Mouse (Mus musculus): Measurements from ENCODE around the gene Gm20937.

Gene Gm20937

DNA sequence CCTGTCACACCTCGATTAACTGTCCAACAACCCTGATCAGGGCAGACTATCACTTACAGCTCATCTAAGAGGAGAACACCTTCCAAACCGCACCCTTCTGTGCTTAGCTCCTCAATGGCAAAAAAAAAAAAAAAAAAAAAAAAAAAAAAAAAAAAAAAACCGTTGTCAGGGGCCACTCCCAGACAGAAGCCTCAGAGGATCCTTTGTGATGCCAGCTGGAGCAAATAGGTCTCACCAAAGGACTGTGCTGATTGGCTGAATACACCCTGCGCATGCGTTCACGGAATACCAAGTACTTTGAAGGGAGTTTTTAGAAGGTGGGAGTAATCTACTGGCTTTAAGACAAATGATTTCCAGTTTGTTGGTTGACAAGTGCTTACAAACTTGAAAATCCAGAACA is at the start of gene Gm20937:
TSS of gene Gm20937 (minus strand) at position 101 of the 400 bp plus-strand sequence.
- WGBS = no CpG with 5 or more reads among the region's 6 CpGs

Data from cerebral cortex, adult 2 months (tissue).